Mouse (Mus musculus) brain, embryonic 14.5 days (tissue): ENCODE data around the gene B4galt2.

ENCODE experiments used
- CTCF ChIP-seq: fragments of 200-500 bp; IDR thresholded peaks from 2 replicates; pipeline ENCODE4 v1.5.1; 2012; ENCODE audit warnings: inconsistent platforms, mild to moderate bottlenecking, moderate library complexity, borderline replicate concordance; ENCODE audit not compliant: insufficient read depth, insufficient read length; ENCODE audit errors: extremely low read depth
- POLR2A ChIP-seq: fragments of 200-500 bp; IDR thresholded peaks from 2 replicates; pipeline ENCODE4 v1.6.1; 2012; ENCODE audit warnings: mild to moderate bottlenecking, inconsistent platforms, borderline replicate concordance; ENCODE audit not compliant: poor library complexity, insufficient read depth, insufficient read length, severe bottlenecking; ENCODE audit errors: extremely low read depth

GRCm38 (mm10) chr4:117891738-117892161 is 8.5 kb upstream of the B4galt2 start, which contains the start of gene Dph2:
- TF ChIP-seq CTCF: no peak
- no peak for TF ChIP-seq POLR2A
